Mouse (Mus musculus) hindbrain, embryonic 10.5 days (tissue): ENCODE data around the gene Ppp3r1. TPM values are rescaled to one million over a fixed set of nuclear protein-coding genes. Genes with fewer than 3 reads are reported as not detected.

Experiments
- DNase-seq: peaks from one replicate; pipeline ENCODE4 v3.0.0-alpha.2; 2017; ENCODE audit warnings: low spot score
- H3K27ac ChIP-seq: fragments of 300-500 bp; sonication (generic); 2 replicates; pipeline ENCODE4 v1.5.1; 2016; ENCODE audit warnings: mild to moderate bottlenecking, moderate library complexity
- H3K27me3 ChIP-seq: fragments of 300-500 bp; sonication (generic); 2 replicates; pipeline ENCODE4 v1.6.1; 2016; ENCODE audit warnings: mild to moderate bottlenecking; ENCODE audit not compliant: poor library complexity, insufficient read depth, severe bottlenecking
- H3K36me3 ChIP-seq: fragments of 300-500 bp; sonication (generic); 2 replicates; pipeline ENCODE4 v1.6.1; 2016; ENCODE audit warnings: mild to moderate bottlenecking, moderate library complexity
- H3K4me1 ChIP-seq: fragments of 300-500 bp; sonication (generic); replicated peaks from 2 replicates; pipeline ENCODE4 v1.6.1; 2016; ENCODE audit warnings: mild to moderate bottlenecking
- H3K4me3 ChIP-seq: fragments of 300-500 bp; sonication (generic); 2 replicates; pipeline ENCODE4 v1.5.1; 2016; ENCODE audit warnings: mild to moderate bottlenecking, moderate library complexity
- H3K9me3 ChIP-seq: fragments of 300-500 bp; sonication (generic); 2 replicates; pipeline ENCODE4 v1.6.1; 2016; ENCODE audit warnings: mild to moderate bottlenecking, moderate library complexity
- WGBS: fragments of 180-500 bp; shearing (Covaris S2); methylation state at CpG from one replicate; pipeline ENCODE4 v1.1.7; 2016; 5-methylcytosine and 5-hydroxymethylcytosine counted together
- polyA plus RNA-seq: library from polyadenylated mRNA; unstranded; fragments of >200 nt; fragmentation: Nextera tagmentation; extraction: Ambion mirVana; gene quantifications from 2 replicates; pipeline ENCODE4 v1.2.1, GENCODE M21; 2016

Gene Ppp3r1
- 78.9 and 79.2 TPM in 2 replicates for polyA plus RNA-seq

DNA sequence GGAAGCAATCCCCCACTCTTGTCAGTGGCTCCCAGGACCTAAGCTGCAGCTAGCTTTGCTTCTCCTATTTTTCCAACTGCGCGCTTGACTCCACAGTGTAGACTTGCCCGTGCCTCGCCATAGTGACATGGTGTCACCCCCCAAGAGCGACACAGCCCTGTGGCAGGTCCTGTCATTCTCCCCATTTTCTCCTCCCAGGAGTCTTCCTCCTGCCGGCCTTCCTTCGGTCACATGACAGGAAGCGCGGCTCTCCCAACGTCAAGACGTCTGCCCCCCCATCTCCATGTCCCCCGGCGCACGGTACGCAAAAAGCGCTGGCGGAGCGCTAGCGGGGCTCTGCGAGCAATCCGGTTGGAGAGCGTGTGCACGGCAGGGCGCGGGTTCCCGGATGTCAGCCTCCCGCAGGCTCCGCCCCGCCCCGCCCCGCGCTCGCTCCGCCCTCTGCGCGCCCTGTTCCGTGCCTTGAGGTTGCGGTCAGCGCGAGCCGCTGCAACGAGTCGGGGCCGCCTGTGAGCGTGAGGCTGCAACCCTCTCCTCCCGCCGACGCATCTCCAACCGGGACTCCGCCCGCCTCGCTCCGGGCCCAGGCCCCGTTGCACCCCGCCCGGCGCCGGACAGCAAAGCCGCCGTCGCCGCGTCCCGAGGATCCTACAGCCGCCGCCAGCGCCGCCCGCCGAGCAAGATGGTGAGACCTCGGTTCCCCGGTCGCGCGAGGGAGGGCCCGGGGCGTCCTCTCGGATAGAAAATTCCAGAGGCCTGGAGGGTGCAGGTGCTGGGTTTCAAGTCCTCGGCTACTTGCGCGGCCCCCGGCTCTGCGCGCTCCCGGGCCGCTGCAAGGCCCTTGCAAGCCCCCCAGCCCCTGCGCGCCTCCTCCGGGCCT is at the start of gene Ppp3r1:
Gene Ppp3r1 (plus strand): TSS at position 406 of the 880 bp plus-strand sequence.
- Histone ChIP-seq H3K36me3 (no peaks in the 10 kb centered on the region), H3K4me1 (peaks cover 24% of the 10 kb centered on the region), H3K4me3 (peak within 1 kb of the TSS; percentile 96), H3K9me3 (no peaks in the 10 kb centered on the region), H3K27ac (peak within 1 kb of the TSS; percentile 98), H3K27me3 (no peaks in the 10 kb centered on the region)
- under 1% methylated on average over 85 of the region's 89 CpGs for WGBS
- DNase-seq, result peak; percentile 97

DNA sequence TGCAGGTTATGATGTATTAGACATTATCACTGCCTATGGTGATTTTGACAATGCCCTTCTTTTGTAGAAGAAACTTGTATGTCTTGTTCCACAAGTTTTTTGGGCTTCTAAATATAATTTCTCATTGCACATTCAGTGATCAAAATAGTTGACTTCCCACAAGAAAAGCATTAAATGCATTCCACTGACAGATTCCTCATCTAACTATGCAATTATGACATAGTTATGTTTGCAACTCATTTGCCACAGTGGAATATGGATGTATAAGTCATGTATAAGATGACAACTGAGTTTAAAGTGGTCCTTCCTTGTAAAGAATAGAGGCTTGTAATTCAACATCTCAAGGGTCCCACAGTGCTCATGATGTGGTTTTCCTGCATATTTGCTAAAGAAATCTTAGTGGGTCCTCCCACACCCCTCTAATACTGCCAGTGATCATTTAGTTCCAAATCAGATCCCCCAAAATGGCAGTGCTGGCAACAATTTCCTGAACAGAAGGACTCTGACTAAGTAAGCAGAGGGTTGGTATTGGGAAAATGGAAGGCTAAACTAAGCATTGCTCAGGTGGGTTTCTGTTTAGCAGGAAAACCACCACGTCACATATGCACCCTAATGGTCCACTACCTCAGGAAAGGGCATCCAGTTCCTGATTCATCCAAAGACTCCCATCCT is 46.5 kb upstream of the Ppp3r1 start:
- no peak overlapping the region for H3K4me3 ChIP-seq
- peaks cover 5% of the 10 kb centered on the region; the same call in 1 of the 2 replicates for H3K9me3 ChIP-seq
- no peaks in the 10 kb centered on the region for H3K27me3 ChIP-seq
- no peaks in the 10 kb centered on the region for H3K4me1 ChIP-seq
- DNase-seq, result no peak
- H3K27ac ChIP-seq, result no peak overlapping the region
- H3K36me3 ChIP-seq, result no peaks in the 10 kb centered on the region
- 80% methylated on average over 1 of the region's 1 CpGs for WGBS

DNA sequence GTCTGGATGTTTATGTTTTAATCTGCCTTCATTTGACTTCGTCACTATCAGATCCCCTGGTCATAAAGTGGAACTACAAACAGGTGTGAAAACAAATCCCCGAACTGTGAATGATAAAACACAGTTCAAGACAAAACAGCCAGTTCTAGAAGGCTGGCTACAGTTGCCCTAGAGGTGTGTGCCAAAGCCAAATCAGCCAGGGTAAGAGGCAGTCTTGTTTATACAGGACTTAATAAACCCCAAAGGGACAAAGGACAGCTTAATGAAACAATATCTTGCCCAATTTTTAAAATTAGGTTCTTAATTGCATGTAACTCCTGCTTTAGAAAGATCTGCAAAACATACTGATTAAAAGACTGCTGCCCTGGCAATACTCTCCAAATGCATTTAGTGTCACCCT is 32.6 kb upstream of the Ppp3r1 start:
- Histone ChIP-seq H3K9me3 (no peaks in the 10 kb centered on the region), H3K4me3 (no peak overlapping the region), H3K27me3 (no peaks in the 10 kb centered on the region), H3K36me3 (no peaks in the 10 kb centered on the region), H3K27ac (no peak overlapping the region), H3K4me1 (no peaks in the 10 kb centered on the region)
- WGBS, result 67% methylated on average over 2 of the region's 2 CpGs
- no peak for DNase-seq

DNA sequence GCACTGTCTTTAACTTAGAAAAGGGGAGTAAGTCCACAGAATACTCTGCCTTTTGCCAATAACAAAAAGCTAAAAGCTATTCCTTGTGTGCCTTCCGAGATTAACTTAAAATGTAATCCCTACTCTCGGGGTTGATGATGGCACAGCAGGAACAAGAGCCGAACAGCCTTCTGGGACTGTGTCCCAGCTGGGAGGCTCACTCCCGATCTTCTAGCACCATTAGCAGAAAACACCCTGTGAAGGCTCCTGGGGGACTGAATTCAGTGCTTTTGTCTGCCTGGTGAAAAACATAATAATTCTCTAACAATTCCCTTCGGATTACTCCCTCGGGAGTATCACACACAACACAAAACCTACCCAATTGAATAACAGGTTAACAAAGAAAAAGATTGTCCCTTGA is 23.4 kb upstream of the Ppp3r1 start:
- no peak overlapping the region for H3K27ac ChIP-seq
- WGBS, result 17% methylated on average over 6 of the region's 6 CpGs
- H3K4me3 ChIP-seq, result no peak overlapping the region
- no peaks in the 10 kb centered on the region for H3K36me3 ChIP-seq
- no peak for DNase-seq
- H3K4me1 ChIP-seq, result no peaks in the 10 kb centered on the region
- H3K9me3 ChIP-seq, result no peaks in the 10 kb centered on the region
- no peaks in the 10 kb centered on the region for H3K27me3 ChIP-seq

DNA sequence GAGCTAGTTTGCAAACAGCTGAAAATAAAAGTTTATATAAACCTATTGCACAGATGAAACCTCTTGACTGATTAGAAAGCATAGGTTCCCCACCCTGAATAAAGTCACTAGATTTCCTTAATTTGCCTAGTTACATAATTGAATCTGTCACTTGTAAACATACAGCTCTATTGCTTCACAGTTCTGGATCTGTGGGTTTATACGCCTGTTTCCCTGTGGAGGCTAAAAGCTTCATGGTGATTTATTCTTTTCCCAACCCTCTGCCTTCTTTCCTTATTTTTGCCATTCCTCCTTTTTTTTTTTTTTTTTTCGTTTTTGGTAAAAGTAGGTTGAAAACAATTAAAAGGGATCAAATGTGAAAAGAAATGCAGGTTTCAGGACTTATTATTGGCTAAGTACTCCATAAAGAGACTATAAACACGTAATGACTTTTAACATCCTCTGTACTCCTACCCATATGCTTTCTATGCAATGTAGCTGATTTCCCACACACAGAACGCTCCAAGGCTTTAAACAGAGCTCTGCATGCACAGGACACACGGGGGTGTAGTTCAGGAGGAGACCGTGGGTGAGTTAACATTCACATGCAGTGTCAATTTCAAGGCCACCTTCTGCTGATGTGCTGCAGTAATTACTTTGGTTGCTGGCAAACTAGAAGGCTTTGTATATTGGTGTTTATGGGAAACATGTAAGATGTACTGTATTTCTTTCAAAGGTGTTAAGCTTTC is 20.6 kb upstream of the Ppp3r1 start:
- WGBS, result 72% methylated on average over 6 of the region's 6 CpGs

DNA sequence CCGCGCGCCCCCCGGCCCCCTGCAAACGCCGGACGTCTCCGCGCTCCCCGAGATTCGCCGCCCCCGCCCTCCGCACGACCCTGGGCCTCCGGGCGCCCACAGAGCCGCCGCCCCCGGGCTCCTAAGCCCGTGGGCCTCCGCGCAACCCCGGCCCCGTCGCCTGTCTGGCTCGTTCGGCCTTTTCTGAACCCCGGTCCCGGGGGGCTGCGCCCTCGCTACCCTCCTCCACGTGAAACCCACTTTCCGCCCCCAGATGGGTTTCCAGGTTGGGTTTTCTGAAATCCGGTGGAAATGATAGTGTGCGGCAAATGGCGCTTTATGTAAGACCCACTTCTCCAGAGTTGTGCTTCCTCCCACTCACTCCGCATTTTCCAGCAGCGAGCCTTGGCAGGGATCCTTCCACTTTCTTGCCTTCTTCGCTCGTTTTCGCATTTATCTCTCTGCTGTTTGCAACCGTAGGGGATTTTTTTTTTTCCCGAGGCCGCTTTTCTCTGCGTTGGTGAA is 727 bp downstream of the Ppp3r1 start:
- H3K9me3 ChIP-seq, result no peaks in the 10 kb centered on the region
- under 1% methylated on average over 46 of the region's 46 CpGs for WGBS
- DNase-seq, result peak; percentile 47
- no peaks in the 10 kb centered on the region for H3K27me3 ChIP-seq
- peaks cover 25% of the 10 kb centered on the region for H3K4me1 ChIP-seq
- H3K4me3 ChIP-seq, result peak overlapping the region; percentile 96
- no peaks in the 10 kb centered on the region for H3K36me3 ChIP-seq
- peak overlapping the region; percentile 98 for H3K27ac ChIP-seq

More for the DNA sequence above, 20.6 kb upstream of the Ppp3r1 start:
- DNase-seq, result no peak
- Histone ChIP-seq H3K36me3 (no peaks in the 10 kb centered on the region), H3K4me3 (no peak overlapping the region), H3K27ac (no peak overlapping the region), H3K27me3 (no peaks in the 10 kb centered on the region), H3K9me3 (no peaks in the 10 kb centered on the region), H3K4me1 (no peaks in the 10 kb centered on the region)

DNA sequence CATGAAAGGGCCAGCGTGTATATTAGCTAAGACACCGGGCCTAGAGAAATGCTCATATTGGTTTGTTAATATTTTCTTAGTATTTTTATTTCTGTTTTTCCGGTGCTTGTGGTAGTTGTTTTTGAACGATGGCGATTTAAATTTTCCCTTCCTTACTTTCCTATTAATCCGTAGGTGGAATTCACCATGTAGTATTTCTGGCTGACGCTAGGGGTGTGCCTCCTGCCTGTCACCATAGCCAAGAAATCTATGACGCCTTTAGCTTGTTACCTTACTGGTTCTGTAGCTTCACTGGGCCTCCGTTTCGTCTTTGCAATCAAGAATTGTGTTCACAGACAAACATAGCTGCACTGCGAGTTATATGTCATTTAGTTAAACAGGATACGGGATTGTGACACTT is 1.2 kb downstream of the Ppp3r1 start:
- H3K4me1 ChIP-seq, result peaks cover 25% of the 10 kb centered on the region
- WGBS, result 3% methylated on average over 12 of the region's 12 CpGs
- peak overlapping the region; percentile 96 for H3K4me3 ChIP-seq
- H3K27ac ChIP-seq, result peak overlapping the region; percentile 98
- no peaks in the 10 kb centered on the region for H3K27me3 ChIP-seq
- H3K9me3 ChIP-seq, result no peaks in the 10 kb centered on the region
- peak; percentile 35 for DNase-seq
- no peaks in the 10 kb centered on the region for H3K36me3 ChIP-seq

DNA sequence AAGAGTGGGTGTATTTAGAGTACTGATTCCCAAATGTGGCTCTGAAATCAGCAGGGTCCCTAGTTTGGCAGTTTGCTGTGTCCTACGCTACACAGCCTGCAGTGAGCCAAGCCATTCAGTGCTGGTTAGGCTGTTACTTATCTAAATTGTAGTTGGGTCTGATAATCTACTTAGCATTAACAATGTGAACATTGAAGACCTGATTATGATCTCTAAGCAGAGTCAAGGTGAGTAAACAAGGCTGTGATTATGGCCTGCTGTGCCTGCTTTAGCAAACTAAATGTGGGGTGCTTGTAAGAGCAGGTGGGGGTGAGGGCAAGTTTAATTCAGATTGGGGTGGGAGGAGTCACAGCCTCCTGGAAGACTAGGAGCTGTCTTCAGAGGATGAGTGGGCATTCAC is 4.9 kb downstream of the Ppp3r1 start:
- no peak overlapping the region for H3K4me3 ChIP-seq
- no peaks in the 10 kb centered on the region for H3K36me3 ChIP-seq
- WGBS, result 89% methylated on average over 1 of the region's 1 CpGs
- peaks cover 19% of the 10 kb centered on the region for H3K4me1 ChIP-seq
- no peaks in the 10 kb centered on the region for H3K27me3 ChIP-seq
- H3K27ac ChIP-seq, result no peak overlapping the region
- H3K9me3 ChIP-seq, result no peaks in the 10 kb centered on the region
- DNase-seq, result no peak

DNA sequence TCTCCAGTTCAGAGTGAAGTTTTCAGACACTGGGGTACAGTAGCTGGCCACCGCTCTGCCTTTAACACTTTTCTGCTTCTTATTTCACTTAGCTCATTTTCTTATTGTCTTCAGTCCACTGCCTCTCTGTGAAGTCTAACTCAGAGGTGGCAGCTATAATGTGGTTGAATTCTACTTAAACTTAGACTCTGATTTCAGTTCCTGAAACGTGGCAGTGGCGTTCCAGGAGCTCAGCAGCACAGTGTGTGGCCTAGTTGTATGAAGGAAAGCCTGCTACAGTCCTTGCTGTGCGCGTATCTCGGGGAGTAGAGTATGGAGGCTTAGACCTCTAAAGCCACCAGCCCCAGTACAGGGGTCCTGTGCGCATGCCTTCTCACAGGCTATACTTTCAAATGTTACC is 7.6 kb downstream of the Ppp3r1 start:
- Histone ChIP-seq H3K27me3 (no peaks in the 10 kb centered on the region), H3K9me3 (no peaks in the 10 kb centered on the region), H3K36me3 (no peaks in the 10 kb centered on the region), H3K4me3 (no peak overlapping the region), H3K4me1 (peaks cover 6% of the 10 kb centered on the region), H3K27ac (no peak overlapping the region)
- no peak for DNase-seq
- WGBS, result 89% methylated on average over 7 of the region's 7 CpGs

DNA sequence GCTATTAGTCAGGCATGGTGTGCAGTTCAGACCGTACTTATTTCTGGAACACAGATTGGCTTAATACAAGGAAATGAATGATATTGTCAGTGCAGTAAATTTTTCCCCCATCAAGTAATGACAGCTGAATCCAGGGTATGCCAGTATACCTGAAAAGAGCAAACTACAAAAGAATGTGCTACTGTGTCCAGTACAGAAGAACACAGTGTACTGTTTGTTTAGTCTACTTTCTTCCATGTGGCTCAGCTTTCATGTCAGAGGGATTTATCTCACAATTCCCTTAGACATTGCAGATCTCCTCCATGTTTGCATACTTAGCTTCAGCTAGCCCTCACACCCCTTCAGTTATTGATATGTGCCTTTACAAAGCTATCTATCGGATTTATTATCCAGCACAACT is 10.2 kb downstream of the Ppp3r1 start:
- Histone ChIP-seq H3K4me1 (no peaks in the 10 kb centered on the region), H3K4me3 (no peak overlapping the region), H3K27ac (no peak overlapping the region), H3K9me3 (peaks cover 17% of the 10 kb centered on the region), H3K36me3 (peaks cover 22% of the 10 kb centered on the region), H3K27me3 (no peaks in the 10 kb centered on the region)
- no peak for DNase-seq
- 94% methylated on average over 2 of the region's 2 CpGs for WGBS

DNA sequence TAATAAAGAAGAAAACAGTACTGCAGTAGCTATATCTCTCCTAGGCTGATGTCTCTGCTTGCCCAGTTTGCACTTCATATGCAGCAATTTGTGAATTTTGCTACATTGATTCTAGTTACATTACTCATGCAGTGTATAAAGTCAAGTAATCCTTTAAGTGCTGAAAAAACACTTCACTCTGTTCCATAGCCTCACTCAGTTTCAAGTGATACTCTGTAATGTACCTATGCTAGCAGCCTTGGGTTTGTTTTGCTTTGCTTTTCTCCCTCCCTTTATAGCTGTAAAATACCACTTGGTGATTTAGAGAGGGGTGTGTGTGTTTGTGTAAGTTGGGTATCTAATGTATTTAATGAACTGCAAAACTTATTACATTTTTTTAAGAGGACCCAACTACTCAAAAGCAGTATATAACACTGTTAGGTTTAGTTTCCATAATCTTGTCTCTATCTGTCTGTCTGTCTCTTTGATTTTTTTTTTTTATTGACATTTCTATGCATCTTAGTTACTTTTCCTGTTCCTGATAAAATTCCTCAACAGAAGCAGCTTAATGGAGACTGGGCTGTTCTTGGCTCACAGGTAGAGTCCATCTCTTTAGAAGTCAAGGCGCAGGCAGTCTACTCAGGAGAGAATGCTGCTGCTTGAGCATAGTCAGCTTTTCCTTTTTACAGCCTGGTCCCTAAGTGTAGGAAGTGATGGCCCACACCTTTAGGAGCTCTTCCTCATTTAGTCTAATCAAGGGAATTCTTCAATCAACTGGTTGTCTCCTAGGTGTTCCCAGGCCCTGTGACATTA is 12.1 kb downstream of the Ppp3r1 start:
- Histone ChIP-seq H3K27me3 (no peaks in the 10 kb centered on the region), H3K4me1 (no peaks in the 10 kb centered on the region), H3K9me3 (peaks cover 17% of the 10 kb centered on the region), H3K4me3 (no peak overlapping the region), H3K27ac (no peak overlapping the region), H3K36me3 (peaks cover 29% of the 10 kb centered on the region)
- 95% methylated on average over 1 of the region's 1 CpGs for WGBS
- DNase-seq, result no peak

DNA sequence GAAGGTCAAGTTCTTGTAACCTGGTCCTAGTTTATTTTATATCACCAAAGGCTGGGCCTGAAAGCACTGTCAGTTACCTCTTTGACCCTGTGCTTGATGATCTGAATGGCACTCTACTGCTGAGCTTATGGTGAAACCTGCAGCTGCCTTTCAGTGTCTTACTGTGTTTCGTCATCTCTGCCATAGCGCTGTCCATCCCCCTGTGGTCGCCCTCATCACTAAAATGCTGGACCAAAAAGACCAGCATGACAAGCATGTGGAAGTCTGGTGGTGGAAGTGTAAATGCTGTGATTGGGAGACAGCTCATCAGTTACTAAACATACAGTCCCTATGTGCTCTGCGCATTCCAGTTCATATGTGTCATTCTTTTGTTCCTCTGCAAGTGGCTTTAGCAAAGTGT is 13.2 kb downstream of the Ppp3r1 start:
- Histone ChIP-seq H3K27me3 (no peaks in the 10 kb centered on the region), H3K4me1 (no peaks in the 10 kb centered on the region), H3K27ac (no peak overlapping the region), H3K4me3 (no peak overlapping the region), H3K9me3 (peaks cover 22% of the 10 kb centered on the region), H3K36me3 (peaks cover 29% of the 10 kb centered on the region)
- DNase-seq, result no peak
- 96% methylated on average over 4 of the region's 4 CpGs for WGBS
